Comparison of ENCODE assay signal across 19 mouse cellular contexts in the genomic region with DNA sequence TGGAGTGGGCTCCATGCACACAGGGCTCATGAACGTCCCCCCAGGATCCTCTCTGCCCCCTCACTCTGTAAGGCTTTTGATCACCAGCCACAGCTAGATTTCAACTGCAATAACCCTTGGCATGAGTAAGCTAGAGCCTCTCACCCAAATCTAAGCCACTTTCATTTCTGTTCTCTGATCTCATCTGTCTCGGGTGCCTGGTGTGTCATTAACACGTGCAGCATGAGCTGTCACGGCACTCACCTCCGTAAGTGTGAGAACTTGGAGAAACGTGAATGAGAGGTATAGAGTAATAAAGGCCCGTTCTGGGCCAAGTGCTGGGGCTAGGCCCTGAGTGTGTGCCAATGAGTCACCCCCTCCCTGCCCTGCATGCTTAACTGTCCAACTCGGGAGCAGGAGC.
A peak's percentile ranks its signal among the peaks of the same experiment; 100 is the strongest.
DNase-seq lines count a peak whose midpoint lies in the region; ATAC-seq and TF ChIP-seq lines count a peak whose summit lies in the region.
"Had no signal": no experiment of that assay in that cellular context is flagged by ENCODE, and none has a peak within 500 bp of the region (broad histone marks: within the 10 kb centered on the region; RNA-seq: fewer than 3 reads in every experiment).

No protein-coding gene starts in this region.

- 68% methylated on average over 8 of the region's 8 CpGs for WGBS in intestine, embryonic 14.5 days
- 55% methylated on average over 8 of the region's 8 CpGs for WGBS in intestine, postnatal 0 days
- 30% methylated on average over 8 of the region's 8 CpGs for WGBS in limb, embryonic 15.5 days

- H3K36me3 ChIP-seq in intestine, embryonic 14.5 days (ENCODE audit: control insufficient read depth, insufficient read depth, low read length): no peaks in the 10 kb centered on the region
- H3K36me3 ChIP-seq in intestine, postnatal 0 days (ENCODE audit: control insufficient read depth, insufficient read depth): no peaks in the 10 kb centered on the region
- H3K36me3 ChIP-seq in limb, embryonic 15.5 days: no peaks in the 10 kb centered on the region
- H3K36me3 ChIP-seq: heart, embryonic 15.5 days; kidney, embryonic 15.5 days; midbrain, embryonic 10.5 days; neural tube, embryonic 13.5 days had no signal

- in situ Hi-C loops in Patski (cut with MboI; ENCODE audit: low pct_unique_long_range_greater_than_20kb): no loop called here

- peak; percentile 23 for DNase-seq in intestine, embryonic 14.5 days (ENCODE audit: low spot score)
- peak; percentile 89 for DNase-seq in 3134 (ENCODE audit: extremely low read depth, insufficient read length, low spot score)
- DNase-seq in Patski (ENCODE audit: low read depth, low spot score): peak; percentile 98
- no peak for DNase-seq in spleen, postnatal 14 days (ENCODE audit: low spot score in 2 of 2)
- DNase-seq: cerebellum, adult 11-12 months; cerebellum, postnatal 36 days; forebrain, postnatal 0 days; gastrocnemius, adult 2 months; lung, postnatal 4 days; right cerebral cortex, postnatal 4 days; thymus, adult 18-20 months had no signal

- ATAC-seq in intestine, embryonic 14.5 days (replicated peaks; ENCODE audit: low FRiP score, low TSS enrichment, low read depth): no peak
- no peak for ATAC-seq in intestine, postnatal 0 days
- peak; percentile 88 for ATAC-seq in Patski
- ATAC-seq in limb, embryonic 15.5 days (ENCODE audit: insufficient number of reproducible peaks, low FRiP score, low TSS enrichment, low read depth): 0 out of 2 replicates have a peak, but pooled peaks have one; percentile 37
- ATAC-seq in erythroblast, adult 5-6 weeks (replicated peaks; ENCODE audit: low FRiP score, poor library complexity, severe bottlenecking): no peak
- ATAC-seq: forebrain, postnatal 0 days; inflammation-experienced regulatory T-cells, adult 6 months had no signal

- H3K9ac ChIP-seq in intestine, embryonic 14.5 days (ENCODE audit: low read length): no peak overlapping the region
- no peak overlapping the region for H3K9ac ChIP-seq in intestine, postnatal 0 days (ENCODE audit: low read depth, low read length)
- no peak overlapping the region for H3K9ac ChIP-seq in limb, embryonic 15.5 days
- H3K9ac ChIP-seq: forebrain, postnatal 0 days; heart, embryonic 15.5 days; kidney, embryonic 15.5 days; neural tube, embryonic 13.5 days had no signal

- H3K4me2 ChIP-seq in intestine, embryonic 14.5 days (ENCODE audit: low read length): no peak overlapping the region
- H3K4me2 ChIP-seq in intestine, postnatal 0 days (replicated peaks; ENCODE audit: low read depth): no peak overlapping the region
- H3K4me2 ChIP-seq in limb, embryonic 15.5 days: no peak overlapping the region
- H3K4me2 ChIP-seq: heart, embryonic 15.5 days; kidney, embryonic 15.5 days; neural tube, embryonic 13.5 days had no signal

- H3K4me3 ChIP-seq in intestine, embryonic 14.5 days (ENCODE audit: low read depth, low read length): no peak overlapping the region
- H3K4me3 ChIP-seq in intestine, postnatal 0 days (ENCODE audit: low read depth, low read length): no peak overlapping the region
- no peak overlapping the region for H3K4me3 ChIP-seq in limb, embryonic 15.5 days
- H3K4me3 ChIP-seq: gastrocnemius, adult 2 months; heart, embryonic 15.5 days; kidney, embryonic 15.5 days; midbrain, embryonic 10.5 days; neural tube, embryonic 13.5 days had no signal

- TF ChIP-seq CTCF in intestine, postnatal 0 days (IDR thresholded peaks at IDR 0.05; ENCODE audit: low read depth): no peak
- no peak for TF ChIP-seq CTCF in Patski (IDR thresholded peaks at IDR 0.05)

- no peaks in the 10 kb centered on the region for H3K4me1 ChIP-seq in intestine, embryonic 14.5 days (replicated peaks; ENCODE audit: control insufficient read depth, insufficient read depth, low read length)
- no peaks in the 10 kb centered on the region for H3K4me1 ChIP-seq in intestine, postnatal 0 days (replicated peaks; ENCODE audit: control insufficient read depth, insufficient read depth, low read length)
- H3K4me1 ChIP-seq in limb, embryonic 15.5 days: peaks cover 11% of the 10 kb centered on the region; the same call in 1 of the 2 replicates
- H3K4me1 ChIP-seq: heart, embryonic 15.5 days; midbrain, embryonic 10.5 days; neural tube, embryonic 13.5 days had no signal

- POLR2A ChIA-PET in Patski (lab: Charles Lee): interaction anchor here (0.5 to 0.6 kb wide), 2 partner anchors 140 to 272 kb away, joined by 3 read pairs; no protein-coding TSS in a partner anchor

- H3K27me3 ChIP-seq in intestine, embryonic 14.5 days (replicated peaks; ENCODE audit: control insufficient read depth, insufficient read depth, low read length): no peaks in the 10 kb centered on the region
- no peaks in the 10 kb centered on the region for H3K27me3 ChIP-seq in intestine, postnatal 0 days (replicated peaks; ENCODE audit: control insufficient read depth, insufficient read depth, low read length)
- no peaks in the 10 kb centered on the region for H3K27me3 ChIP-seq in Patski
- H3K27me3 ChIP-seq in limb, embryonic 15.5 days: no peaks in the 10 kb centered on the region
- H3K27me3 ChIP-seq: heart, embryonic 15.5 days; kidney, embryonic 15.5 days had no signal

- CTCF ChIA-PET in Patski (lab: Charles Lee): interaction anchor here (0.8 to 1.1 kb wide), 5 partner anchors 13 to 353 kb away, joined by 3 to 5 read pairs (median 3); no protein-coding TSS in a partner anchor

- H3K27ac ChIP-seq in intestine, embryonic 14.5 days (ENCODE audit: low read depth): no peak overlapping the region
- no peak overlapping the region for H3K27ac ChIP-seq in intestine, postnatal 0 days (ENCODE audit: low read depth, low read length)
- no peak overlapping the region for H3K27ac ChIP-seq in limb, embryonic 15.5 days
- H3K27ac ChIP-seq: gastrocnemius, adult 2 months; heart, embryonic 15.5 days; kidney, embryonic 15.5 days; midbrain, embryonic 10.5 days; neural tube, embryonic 13.5 days had no signal

- H3K9me3 ChIP-seq in intestine, embryonic 14.5 days (ENCODE audit: control insufficient read depth, low read length): no peaks in the 10 kb centered on the region
- H3K9me3 ChIP-seq in intestine, postnatal 0 days (ENCODE audit: control insufficient read depth): no peaks in the 10 kb centered on the region
- H3K9me3 ChIP-seq in limb, embryonic 15.5 days: no peaks in the 10 kb centered on the region
- H3K9me3 ChIP-seq: heart, embryonic 15.5 days; kidney, embryonic 15.5 days; midbrain, embryonic 10.5 days; neural tube, embryonic 13.5 days had no signal

Comparison
In these comparisons a context has a peak if more than half of its experiments do, and no peak if none do; other contexts are left out.
1. ATAC-seq: peak in Patski (single experiment) and limb, embryonic 15.5 days (single experiment); none in intestine, embryonic 14.5 days (single experiment), intestine, postnatal 0 days (single experiment) and erythroblast, adult 5-6 weeks (single experiment).
2. DNase-seq: peak in intestine, embryonic 14.5 days (single experiment), 3134 (single experiment) and Patski (single experiment); none in spleen, postnatal 14 days (0 of 2).